Mouse (Mus musculus): Measurements from ENCODE around the gene Plekho1.
"Not testable (repeated sequence)": the region's sequence is repeated elsewhere in the genome, so short reads cannot be mapped to it uniquely, and the experiment has no call there.

Plekho1 gene

GRCm38 (mm10) chr3:95980276-95980970 is 15.4 kb downstream of the Plekho1 start:
- no peak for DNase-seq (ENCODE audit: low read depth, low spot score)

GRCm38 (mm10) chr3:95978265-95978664 is 17.5 kb downstream of the Plekho1 start:
- DNase-seq (ENCODE audit: low read depth, low spot score): no peak

DNA sequence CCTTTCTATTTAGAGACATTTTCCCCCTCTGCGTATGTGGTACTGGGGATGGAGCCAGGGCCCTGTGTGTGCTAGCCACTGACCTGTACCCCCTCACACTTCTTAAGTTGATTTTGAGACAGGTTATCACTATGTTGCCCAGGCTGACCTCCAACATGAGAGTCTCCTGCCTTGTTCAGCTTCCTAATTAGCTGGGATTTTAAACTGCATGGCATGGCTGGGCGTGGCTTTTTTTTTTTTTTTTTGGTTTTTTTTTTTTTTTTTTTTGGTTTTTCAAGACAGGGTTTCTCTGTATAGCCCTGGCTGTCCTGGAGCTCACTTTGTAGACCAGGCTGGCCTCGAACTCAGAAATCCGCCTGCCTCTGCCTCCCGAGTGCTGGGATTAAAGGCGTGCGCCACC is 18.2 kb downstream of the Plekho1 start:
- DNase-seq (ENCODE audit: low read depth, low spot score): not testable (repeated sequence)

- no peak for DNase-seq (ENCODE audit: low read depth, low spot score)
Measured at GRCm38 (mm10) chr3:95977079-95977478, 18.7 kb downstream of the Plekho1 start.

DNA sequence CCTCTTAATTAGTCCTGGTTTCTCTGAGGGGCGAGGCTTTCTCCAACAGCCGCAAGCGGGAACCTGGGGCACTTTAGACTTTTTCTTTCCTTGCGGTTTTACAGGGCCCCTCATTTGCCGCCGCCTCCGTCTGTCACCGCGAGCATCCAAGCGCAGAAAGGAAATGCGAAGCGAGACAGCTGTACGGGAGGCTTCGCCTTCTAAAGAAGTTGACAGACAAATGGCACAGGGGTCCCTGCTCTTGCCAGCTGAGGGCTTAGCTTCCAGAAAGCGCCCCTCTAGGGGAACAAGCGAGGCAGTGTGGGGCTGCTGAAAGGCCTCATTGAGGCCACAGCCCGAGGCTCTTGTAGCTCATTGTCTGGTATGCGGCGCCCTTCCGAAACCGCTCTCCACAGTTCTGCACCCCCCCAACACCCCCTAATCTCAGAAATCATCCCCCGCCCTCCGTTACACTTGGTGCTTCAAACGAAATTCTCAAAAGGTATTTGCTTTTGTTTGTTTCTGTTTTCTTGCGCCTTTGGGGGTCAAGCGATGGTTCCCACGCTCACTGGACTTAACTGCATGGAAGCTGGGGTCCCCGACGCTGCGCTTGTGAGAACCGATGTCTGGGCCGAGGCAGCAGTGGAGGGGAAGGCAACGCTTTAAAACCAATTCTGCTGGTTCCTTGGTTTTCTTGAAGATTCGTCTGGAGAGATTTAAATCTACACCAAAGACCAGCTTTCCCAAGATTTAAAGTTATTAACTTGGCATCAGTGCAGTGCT is 22.7 kb downstream of the Plekho1 start:
- peak; percentile 92 for DNase-seq (ENCODE audit: low read depth, low spot score)

DNA sequence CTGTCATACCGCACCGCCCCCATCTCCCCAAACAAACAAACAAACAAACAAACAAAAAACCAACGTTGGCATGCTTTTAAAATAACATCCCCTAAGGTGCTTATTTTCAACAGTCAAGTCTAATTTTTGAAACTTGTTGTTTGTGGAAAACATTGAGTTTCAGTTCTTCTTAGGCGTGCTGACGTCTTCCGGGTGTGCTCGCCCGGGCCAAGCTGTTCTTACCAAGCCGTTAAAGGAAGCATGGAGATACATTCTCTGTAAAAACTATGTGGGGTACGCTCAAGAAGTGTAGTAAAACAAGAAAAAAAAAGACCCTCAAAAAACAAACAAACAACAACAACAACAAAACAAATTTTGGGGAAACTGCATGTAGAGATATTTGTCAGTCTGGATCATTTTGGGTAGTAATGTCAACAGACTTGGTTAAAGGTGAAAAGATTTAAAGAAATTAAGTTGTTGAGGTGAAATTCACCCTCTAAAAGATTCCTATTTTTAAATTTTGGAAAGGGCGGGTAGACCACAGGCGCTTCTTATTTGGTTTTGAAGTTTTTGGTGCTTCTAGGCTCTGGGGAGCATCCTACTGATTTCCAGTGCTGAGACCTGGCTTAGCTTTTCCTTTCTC is 23.4 kb downstream of the Plekho1 start:
- DNase-seq (ENCODE audit: low read depth, low spot score): peak; percentile 86

DNA sequence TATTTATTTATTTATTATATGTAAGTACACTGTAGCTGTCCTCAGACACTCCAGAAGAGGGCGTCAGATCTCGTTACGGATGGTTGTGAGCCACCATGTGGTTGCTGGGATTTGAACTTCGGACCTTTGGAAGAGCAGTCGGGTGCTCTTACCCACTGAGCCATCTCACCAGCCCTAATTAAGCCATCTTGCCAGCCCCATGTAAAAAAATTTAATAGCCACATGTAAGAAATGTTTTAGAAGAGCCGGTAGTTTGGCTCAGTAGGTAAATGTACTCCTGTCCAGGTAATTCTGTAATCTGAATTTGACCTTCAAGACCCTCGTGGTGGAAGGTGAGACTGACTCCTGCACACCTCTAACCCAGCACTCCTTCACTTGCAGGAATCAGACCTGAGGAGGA is 25.1 kb downstream of the Plekho1 start:
- not testable (repeated sequence) for DNase-seq (ENCODE audit: low read depth, low spot score)

DNA sequence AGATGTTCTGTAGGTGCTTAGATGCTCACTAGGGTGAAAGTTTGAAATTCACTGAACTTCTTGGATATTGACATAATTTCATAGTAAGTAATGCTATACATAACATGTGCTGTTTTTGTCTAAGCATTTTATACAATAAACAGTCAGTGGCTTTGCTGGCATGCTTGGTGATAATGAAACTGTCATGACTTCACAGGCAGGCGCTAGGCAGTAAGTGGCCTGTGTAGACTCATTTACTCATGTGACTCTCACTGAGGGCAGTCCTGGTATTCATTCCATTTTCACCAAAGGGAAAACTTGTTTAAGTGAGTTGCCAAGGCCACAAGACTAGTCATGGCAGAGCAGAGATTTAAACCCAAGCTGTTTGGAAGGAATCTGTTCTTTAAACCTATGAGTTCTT is 26.5 kb downstream of the Plekho1 start:
- DNase-seq (ENCODE audit: low read depth, low spot score): peak; percentile 69

DNA sequence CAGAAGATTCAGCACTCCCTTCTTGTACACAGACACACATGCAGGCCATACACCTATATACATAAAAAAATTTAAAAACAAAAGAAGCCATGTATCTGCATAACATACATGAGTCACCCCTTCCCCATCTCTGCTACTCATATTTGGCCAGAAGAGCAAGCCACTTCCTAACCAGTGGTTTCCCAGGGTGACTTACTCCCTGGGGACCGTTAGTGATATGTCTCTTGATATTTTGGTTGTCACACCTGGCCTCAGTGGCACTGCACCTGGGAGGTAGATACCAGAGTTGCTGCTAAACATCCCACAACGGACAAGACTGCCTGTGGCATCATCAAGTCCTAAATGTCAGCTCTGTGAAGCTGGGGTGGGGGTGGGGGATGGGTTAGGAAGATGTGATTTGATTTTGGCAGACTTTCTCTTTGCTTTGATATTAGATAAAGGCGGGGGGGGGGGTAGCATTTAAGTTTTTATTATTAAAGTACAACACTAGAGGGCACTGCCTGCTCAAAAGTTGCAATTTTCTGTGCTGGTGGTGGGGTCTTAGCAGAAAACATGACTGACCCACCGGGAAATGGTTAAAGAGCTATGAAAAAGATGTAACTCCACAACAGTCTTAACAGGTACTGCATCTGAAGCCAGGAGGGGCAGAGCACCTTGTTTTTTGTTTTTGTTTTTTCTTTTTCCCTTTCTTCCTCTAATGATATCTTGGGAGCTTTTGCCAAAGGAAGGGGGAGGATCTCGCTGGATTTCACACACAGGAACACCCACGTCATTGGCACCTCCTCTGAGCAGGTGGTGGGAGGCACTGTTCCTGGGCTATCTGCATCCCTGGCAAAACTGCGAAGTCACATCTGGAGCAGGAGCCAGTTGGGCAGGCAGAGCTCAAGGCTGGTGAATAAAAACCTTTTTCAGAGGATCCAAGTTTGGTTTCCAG is 30.0 kb downstream of the Plekho1 start:
- peak; percentile 94 for DNase-seq (ENCODE audit: low read depth, low spot score)

GRCm38 (mm10) chr3:95963681-95964080 is 32.1 kb downstream of the Plekho1 start:
- DNase-seq (ENCODE audit: low read depth, low spot score): peak; percentile 70

DNA sequence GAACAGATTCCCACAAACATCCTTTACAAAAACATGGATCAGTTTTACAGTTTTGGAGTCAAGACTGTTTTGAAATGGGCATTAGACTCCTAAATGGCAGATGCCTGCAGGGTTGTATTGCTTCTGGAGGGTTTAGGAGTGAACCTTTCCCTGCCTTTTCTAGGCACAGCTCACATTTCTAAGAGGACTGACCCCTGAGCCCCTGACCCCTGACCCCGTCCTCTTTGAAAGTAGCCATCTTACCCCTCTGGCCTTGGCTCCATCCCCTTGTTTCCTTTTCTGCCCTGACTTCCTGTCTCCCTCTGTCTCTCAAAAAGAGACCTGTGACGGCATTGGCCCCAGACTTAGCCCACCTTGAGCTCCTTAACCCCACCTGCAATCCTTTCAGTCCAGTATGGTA is 32.6 kb downstream of the Plekho1 start:
- DNase-seq (ENCODE audit: low read depth, low spot score): no peak

DNA sequence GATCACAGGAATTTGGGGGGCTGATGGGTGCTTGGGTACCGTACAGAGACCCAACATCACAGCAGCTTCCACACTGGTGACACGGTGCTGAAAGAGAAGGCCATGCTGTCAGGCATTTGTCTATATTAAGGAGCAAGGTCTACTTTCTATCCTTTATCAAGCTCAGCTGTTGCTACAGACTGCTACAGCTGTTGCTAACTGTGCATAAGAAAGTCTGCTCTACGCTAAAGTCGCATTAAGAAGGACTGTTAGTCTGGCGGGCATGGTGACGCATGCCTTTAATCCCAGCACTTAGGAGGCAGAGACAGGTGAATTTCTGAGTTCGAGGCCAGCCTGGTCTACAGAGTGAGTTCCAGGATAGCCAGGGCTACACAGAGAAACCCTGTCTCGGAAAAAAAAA is 33.6 kb downstream of the Plekho1 start:
- not testable (repeated sequence) for DNase-seq (ENCODE audit: low read depth, low spot score)

GRCm38 (mm10) chr3:95959807-95960206 is 36.0 kb downstream of the Plekho1 start:
- DNase-seq (ENCODE audit: low read depth, low spot score): no peak

DNA sequence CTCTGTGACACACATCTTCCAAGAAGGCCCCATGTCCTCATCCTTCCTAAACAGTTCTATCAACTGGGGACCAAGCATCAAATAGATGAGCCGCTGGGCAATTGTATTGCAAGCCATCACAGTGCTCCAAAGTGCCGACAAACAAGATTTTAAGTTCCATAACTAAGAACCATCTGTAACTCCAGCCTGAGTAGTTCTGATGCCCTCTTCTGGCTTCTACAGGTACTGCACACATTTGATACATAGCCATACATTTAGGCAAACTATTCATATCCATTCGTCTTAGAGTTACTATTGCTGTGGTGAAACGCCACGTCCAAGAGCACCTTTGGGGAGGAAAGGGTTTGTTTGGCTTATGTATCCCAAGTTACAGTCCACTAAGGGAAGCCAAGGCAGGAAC is 36.7 kb downstream of the Plekho1 start:
- DNase-seq (ENCODE audit: low read depth, low spot score): peak; percentile 72

GRCm38 (mm10) chr3:95957359-95958148 is 38.2 kb downstream of the Plekho1 start:
- DNase-seq (ENCODE audit: low read depth, low spot score): no peak

- no peak for DNase-seq (ENCODE audit: low read depth, low spot score)
Measured at GRCm38 (mm10) chr3:95955318-95955717, 40.5 kb downstream of the Plekho1 start.

DNA sequence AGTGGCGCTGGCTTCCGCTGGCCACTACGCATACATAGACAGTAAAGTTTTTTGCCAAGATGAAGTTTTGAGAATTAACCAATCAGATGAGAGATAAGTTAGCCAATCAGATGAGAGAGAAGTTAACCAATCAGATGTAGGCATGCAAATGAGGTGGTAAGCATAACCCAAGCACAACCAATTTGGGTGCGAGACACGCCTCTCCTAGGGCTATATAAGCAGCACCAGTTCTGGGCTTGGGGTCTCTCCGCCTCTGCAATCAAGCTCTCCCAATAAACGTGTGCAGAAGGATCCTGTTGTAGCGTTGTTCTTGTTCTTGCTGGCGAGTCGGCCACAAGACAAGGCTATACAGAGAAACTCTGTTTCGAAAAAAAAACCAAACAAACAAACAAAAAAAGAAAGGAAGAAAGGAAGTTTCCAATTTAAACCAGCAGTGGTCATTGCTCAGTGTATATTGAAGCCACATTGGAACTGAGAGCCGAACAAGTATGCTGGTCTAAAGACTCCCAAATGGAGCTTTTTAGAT is 41.1 kb downstream of the Plekho1 start:
- DNase-seq (ENCODE audit: low read depth, low spot score): not testable (repeated sequence)

- DNase-seq (ENCODE audit: low read depth, low spot score): no peak
Measured at GRCm38 (mm10) chr3:95953522-95953921, 42.3 kb downstream of the Plekho1 start.

DNA sequence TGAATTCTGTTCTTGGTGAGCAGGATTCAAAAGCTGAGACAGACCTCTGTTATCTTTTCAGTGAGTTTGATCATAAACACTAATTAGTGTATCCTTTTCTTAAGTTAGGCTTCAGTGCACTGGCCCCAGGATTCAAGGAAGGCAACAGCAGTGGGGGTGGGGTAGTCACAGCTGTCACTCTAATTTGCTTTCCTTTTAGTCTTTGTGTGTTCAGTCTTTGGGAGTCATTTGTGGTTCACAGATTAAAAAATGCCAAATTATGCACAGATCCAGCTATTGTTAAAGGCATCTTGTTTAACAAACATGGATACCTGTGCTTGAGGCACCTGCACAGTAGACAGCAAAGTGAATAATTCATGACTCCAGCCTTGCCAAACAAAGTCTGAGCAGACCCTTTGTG is 42.8 kb downstream of the Plekho1 start:
- DNase-seq (ENCODE audit: low read depth, low spot score): no peak

DNA sequence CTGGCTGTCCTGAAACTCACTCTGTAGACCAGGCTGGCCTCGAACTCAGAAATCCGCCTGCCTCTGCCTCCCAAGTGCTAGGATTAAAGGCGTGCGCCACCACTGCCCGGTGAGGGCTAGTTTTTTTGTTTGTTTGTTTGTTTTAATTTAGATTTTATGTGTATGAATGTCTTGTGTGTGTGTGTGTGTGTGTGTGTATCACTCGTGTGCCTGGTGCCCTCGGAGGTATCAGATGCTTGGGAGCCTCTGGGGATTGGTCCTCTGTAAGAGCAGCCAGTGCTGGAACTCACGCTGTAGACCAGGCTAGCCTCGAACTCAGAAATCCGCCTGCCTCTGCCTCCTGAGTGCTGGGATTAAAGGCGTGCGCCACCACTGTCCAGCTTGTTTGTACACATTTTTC is 44.2 kb downstream of the Plekho1 start:
- peak; percentile 41 for DNase-seq (ENCODE audit: low read depth, low spot score)

Data from A20 (cell line).